In genomic region chr1:35927049-35927415, GRCm38 (mm10) we compare ENCODE assay signal across 20 mouse cellular contexts.
DNase-seq lines count a peak whose midpoint lies in the region; ATAC-seq and TF ChIP-seq lines count a peak whose summit lies in the region.
"Had no signal": no experiment of that assay in that cellular context is flagged by ENCODE, and none has a peak within 500 bp of the region (broad histone marks: within the 10 kb centered on the region; RNA-seq: fewer than 3 reads in every experiment).

No protein-coding gene starts in this region.

- no peaks in the 10 kb centered on the region for H3K27me3 ChIP-seq in heart, embryonic 12.5 days (replicated peaks)
- no peaks in the 10 kb centered on the region for H3K27me3 ChIP-seq in lung, embryonic 14.5 days (ENCODE audit: insufficient read depth, low read length)
- no peaks in the 10 kb centered on the region for H3K27me3 ChIP-seq in heart, postnatal 0 days (ENCODE audit: control insufficient read depth, insufficient read depth, low read length)
- no peaks in the 10 kb centered on the region for H3K27me3 ChIP-seq in myocyte (ENCODE audit: control insufficient read depth, insufficient read depth, insufficient read length)
- H3K27me3 ChIP-seq: embryonic facial prominence, embryonic 13.5 days; midbrain, embryonic 15.5 days had no signal

- peaks cover 55% of the 10 kb centered on the region for H3K4me1 ChIP-seq in heart, embryonic 12.5 days (replicated peaks)
- H3K4me1 ChIP-seq in lung, embryonic 14.5 days (ENCODE audit: insufficient read depth) = peaks cover 12% of the 10 kb centered on the region
- H3K4me1 ChIP-seq in heart, postnatal 0 days (ENCODE audit: control insufficient read depth, insufficient read depth) = peaks cover 29% of the 10 kb centered on the region
- H3K4me1 ChIP-seq: midbrain, embryonic 15.5 days had no signal

- H3K9me3 ChIP-seq in heart, embryonic 12.5 days (replicated peaks) = no peaks in the 10 kb centered on the region
- H3K9me3 ChIP-seq in lung, embryonic 14.5 days (ENCODE audit: low read depth, low read length) = no peaks in the 10 kb centered on the region
- no peaks in the 10 kb centered on the region for H3K9me3 ChIP-seq in heart, postnatal 0 days (replicated peaks; ENCODE audit: control insufficient read depth, low read length)
- H3K9me3 ChIP-seq: embryonic facial prominence, embryonic 13.5 days; forebrain, embryonic 10.5 days; midbrain, embryonic 15.5 days had no signal

- no peaks in the 10 kb centered on the region for H3K36me3 ChIP-seq in heart, embryonic 12.5 days
- no peaks in the 10 kb centered on the region for H3K36me3 ChIP-seq in lung, embryonic 14.5 days (ENCODE audit: insufficient read depth)
- no peaks in the 10 kb centered on the region for H3K36me3 ChIP-seq in heart, postnatal 0 days (replicated peaks; ENCODE audit: control insufficient read depth, insufficient read depth, low read length)
- H3K36me3 ChIP-seq in myocyte (ENCODE audit: control insufficient read depth, insufficient read depth) = no peaks in the 10 kb centered on the region
- H3K36me3 ChIP-seq: embryonic facial prominence, embryonic 13.5 days; forebrain, embryonic 10.5 days; midbrain, embryonic 15.5 days had no signal

- ATAC-seq in heart, embryonic 12.5 days (ENCODE audit: insufficient number of reproducible peaks, low FRiP score) = no peak
- no peak for ATAC-seq in lung, embryonic 14.5 days (ENCODE audit: insufficient read depth)
- peak; percentile 71 for ATAC-seq in heart, postnatal 0 days (ENCODE audit: insufficient read depth, low read depth)
- ATAC-seq: hindbrain, postnatal 0 days; midbrain, embryonic 15.5 days had no signal

- no peak overlapping the region for H3K4me3 ChIP-seq in heart, embryonic 12.5 days
- no peak overlapping the region for H3K4me3 ChIP-seq in lung, embryonic 14.5 days (ENCODE audit: low read depth, low read length)
- H3K4me3 ChIP-seq in heart, postnatal 0 days (ENCODE audit: low read depth, low read length) = no peak overlapping the region
- no peak overlapping the region for H3K4me3 ChIP-seq in myocyte
- H3K4me3 ChIP-seq: embryonic facial prominence, embryonic 13.5 days; forebrain, embryonic 10.5 days; midbrain, embryonic 15.5 days had no signal

- peak overlapping the region; percentile 95 for H3K27ac ChIP-seq in heart, embryonic 12.5 days (ENCODE audit: poor library complexity, severe bottlenecking)
- H3K27ac ChIP-seq in lung, embryonic 14.5 days (ENCODE audit: low read depth) = 0 out of 2 replicates have a peak overlapping the region, but pooled peaks have one; percentile 4
- H3K27ac ChIP-seq in heart, postnatal 0 days (ENCODE audit: low read depth) = peak overlapping the region; percentile 95
- H3K27ac ChIP-seq: hindbrain, postnatal 0 days; kidney, postnatal 0 days; midbrain, embryonic 15.5 days had no signal

- H3K4me2 ChIP-seq in heart, embryonic 12.5 days = no peak overlapping the region
- H3K4me2 ChIP-seq in lung, embryonic 14.5 days = no peak overlapping the region
- 0 out of 2 replicates have a peak overlapping the region, but pooled peaks have one; percentile 40 for H3K4me2 ChIP-seq in heart, postnatal 0 days (ENCODE audit: low read depth, low read length)
- peak overlapping the region; percentile 5 for H3K4me2 ChIP-seq in myocyte (ENCODE audit: low read depth)
- H3K4me2 ChIP-seq: embryonic facial prominence, embryonic 13.5 days; midbrain, embryonic 15.5 days had no signal

- no peak for TF ChIP-seq POLR2A in myocyte (IDR thresholded peaks at IDR 0.05; ENCODE audit: insufficient read length, low read depth)

- no peak for DNase-seq in heart, adult 9 months (ENCODE audit: low spot score in 2 of 2)
- DNase-seq in lung, embryonic 14.5 days = peak; percentile 73
- no peak for DNase-seq in lung, adult 18-20 months
- peak; percentile 73 for DNase-seq in heart, postnatal 0 days (ENCODE audit: low spot score)
- no peak for DNase-seq in cerebellum, adult 18-20 months
- no peak for DNase-seq in Muller cell, postnatal 12 days (ENCODE audit: inconsistent ontology term)
- DNase-seq: adrenal gland, adult 2 months; B cell, adult 2 months; cerebellum, adult 11 months; cerebellum, postnatal 36 days; gastrocnemius, postnatal 36 days; right cerebral cortex, postnatal 14 days; thymus, adult 2 months had no signal

- H3K9ac ChIP-seq in heart, embryonic 12.5 days = no peak overlapping the region
- no peak overlapping the region for H3K9ac ChIP-seq in lung, embryonic 14.5 days
- H3K9ac ChIP-seq in heart, postnatal 0 days (replicated peaks; ENCODE audit: low read depth, low read length) = no peak overlapping the region
- H3K9ac ChIP-seq: embryonic facial prominence, embryonic 13.5 days; midbrain, embryonic 15.5 days had no signal

- TF ChIP-seq EP300 in heart, postnatal 0 days (IDR thresholded peaks at IDR 0.05; ENCODE audit: low read depth) = peak; percentile 23

- TF ChIP-seq CTCF in lung, embryonic 14.5 days (IDR thresholded peaks at IDR 0.05; ENCODE audit: low read depth) = no peak
- no peak for TF ChIP-seq CTCF in heart, postnatal 0 days (IDR thresholded peaks at IDR 0.05; ENCODE audit: low read depth)

- H3ac ChIP-seq in myocyte (ENCODE audit: control insufficient read depth, insufficient read length) = no peak overlapping the region

- no peaks in the 10 kb centered on the region for H3K79me2 ChIP-seq in myocyte (ENCODE audit: control insufficient read depth, insufficient read depth)

- 24% methylated on average over 3 of the region's 3 CpGs for whole genome bisulfite sequencing in heart, embryonic 12.5 days
- 15% methylated on average over 3 of the region's 3 CpGs for WGBS in lung, embryonic 14.5 days
- WGBS in heart, postnatal 0 days = 11% methylated on average over 3 of the region's 3 CpGs

TF ChIP-seq in myocyte, 11 proteins besides CTCF, POLR2A, EP300 and RAD21:
- no peak for TF ChIP-seq CEBPB (IDR thresholded peaks at IDR 0.05; ENCODE audit: insufficient read depth, poor library complexity, severe bottlenecking)
- no peak for TF ChIP-seq SRF (IDR thresholded peaks at IDR 0.05; ENCODE audit: control insufficient read depth, insufficient read length, low read depth)
- TF ChIP-seq E2F4 (IDR thresholded peaks at IDR 0.05; ENCODE audit: insufficient read depth) = no peak
- TF ChIP-seq REST (IDR thresholded peaks at IDR 0.05; ENCODE audit: insufficient read depth, insufficient read length) = no peak
- TF ChIP-seq MYOD1 (IDR thresholded peaks at IDR 0.05; ENCODE audit: control insufficient read depth in 1 of 3, insufficient read length in 2 of 3, low read depth in 2 of 3) = no peak
- no peak for TF ChIP-seq POLR2AphosphoS2 (IDR thresholded peaks at IDR 0.05; ENCODE audit: insufficient read length, low read depth)
- no peak for TF ChIP-seq MAX (IDR thresholded peaks at IDR 0.05; ENCODE audit: low read depth)
- TF ChIP-seq USF1 (IDR thresholded peaks at IDR 0.05; ENCODE audit: low read depth) = no peak

Comparison
In these comparisons a context has a peak if more than half of its experiments do, and no peak if none do; other contexts are left out.
1. H3K4me2 ChIP-seq: peak in heart, postnatal 0 days (single experiment) and myocyte (single experiment); none in heart, embryonic 12.5 days (single experiment) and lung, embryonic 14.5 days (single experiment).
2. DNase-seq: peak in lung, embryonic 14.5 days (single experiment) and heart, postnatal 0 days (single experiment); none in heart, adult 9 months (0 of 2), lung, adult 18-20 months (0 of 2), cerebellum, adult 18-20 months (0 of 2) and Muller cell, postnatal 12 days (single experiment).
3. H3K27ac ChIP-seq: peak in every context shown above with its lines; median percentile 95 in heart, embryonic 12.5 days; 95 in heart, postnatal 0 days; 4 in lung, embryonic 14.5 days.